Mouse (Mus musculus): Measurements from ENCODE around the gene Gm3336. TPM values are rescaled to one million over a fixed set of nuclear protein-coding genes. Genes with fewer than 3 reads are reported as not detected.

Gene Gm3336
- not detected for polyA plus RNA-seq (2014; fragmentation: Illumina TruSeq; extraction: RNeasy Lipid Tissue Mini Kit (QIAGEN cat#74804))

DNA sequence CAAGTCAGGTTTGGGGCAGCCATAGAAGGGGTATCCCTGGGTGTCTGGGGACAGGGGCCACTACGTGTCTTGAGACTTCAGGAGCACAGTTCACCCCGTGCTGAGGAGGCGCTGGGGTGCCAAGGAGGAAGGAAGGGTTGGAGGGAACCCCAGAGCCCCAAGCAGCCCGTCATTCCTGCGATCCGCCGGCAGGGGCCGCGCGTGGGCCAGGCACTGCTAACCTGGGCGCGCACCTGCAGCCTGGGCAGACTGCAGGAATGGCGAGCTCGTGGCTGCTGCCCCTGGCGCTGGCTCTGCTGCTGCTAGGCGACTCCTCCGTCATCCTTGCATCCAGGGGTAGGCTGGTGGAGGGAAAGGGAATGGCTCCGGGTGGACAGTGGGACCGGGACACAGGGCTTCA is at the start of gene Gm3336:
Gene Gm3336, plus strand, starts transcription at position 247 of the 400 bp plus-strand sequence.

DNA sequence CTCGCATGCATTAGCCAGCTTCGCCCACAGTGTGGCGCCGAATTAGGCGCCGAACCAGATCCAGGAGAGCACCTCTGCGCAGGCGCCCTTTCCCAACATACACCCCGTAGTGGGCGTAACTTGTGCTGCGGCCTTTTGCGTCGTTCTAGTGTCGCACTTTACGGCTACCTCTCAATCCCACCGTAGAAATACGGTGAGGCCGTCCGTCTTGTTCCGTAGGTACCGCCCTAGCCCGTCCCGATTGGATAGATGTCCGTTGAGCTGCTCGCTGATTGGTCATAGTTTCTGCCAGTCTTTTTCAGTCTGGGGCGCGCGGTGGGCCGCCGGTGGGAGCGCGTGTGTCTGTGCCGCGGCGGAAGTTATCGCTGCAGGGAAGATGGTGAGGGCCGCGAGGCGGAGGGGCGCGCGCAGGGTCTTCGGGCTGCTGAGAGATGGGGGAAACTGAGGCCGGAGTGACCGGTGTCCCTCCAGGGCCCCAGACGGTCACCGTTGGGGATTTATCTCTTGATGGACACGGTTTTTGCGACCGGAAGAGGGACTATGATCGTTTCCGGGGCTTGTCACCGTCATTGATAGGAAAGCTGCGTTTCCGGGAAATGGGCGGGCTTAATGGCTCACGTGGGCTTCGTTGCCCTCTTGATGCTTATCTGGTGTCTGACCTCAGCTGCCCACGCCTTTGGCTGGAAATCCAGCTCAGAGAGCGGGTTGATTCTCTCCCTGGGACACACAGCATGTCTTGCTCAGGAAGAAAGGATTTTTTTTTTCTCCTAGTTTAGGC is 45.1 kb upstream of the Gm3336 start, which contains the start of gene Lsm4:
Gene Lsm4, plus strand, starts transcription at position 170 of the 778 bp plus-strand sequence.

DNA sequence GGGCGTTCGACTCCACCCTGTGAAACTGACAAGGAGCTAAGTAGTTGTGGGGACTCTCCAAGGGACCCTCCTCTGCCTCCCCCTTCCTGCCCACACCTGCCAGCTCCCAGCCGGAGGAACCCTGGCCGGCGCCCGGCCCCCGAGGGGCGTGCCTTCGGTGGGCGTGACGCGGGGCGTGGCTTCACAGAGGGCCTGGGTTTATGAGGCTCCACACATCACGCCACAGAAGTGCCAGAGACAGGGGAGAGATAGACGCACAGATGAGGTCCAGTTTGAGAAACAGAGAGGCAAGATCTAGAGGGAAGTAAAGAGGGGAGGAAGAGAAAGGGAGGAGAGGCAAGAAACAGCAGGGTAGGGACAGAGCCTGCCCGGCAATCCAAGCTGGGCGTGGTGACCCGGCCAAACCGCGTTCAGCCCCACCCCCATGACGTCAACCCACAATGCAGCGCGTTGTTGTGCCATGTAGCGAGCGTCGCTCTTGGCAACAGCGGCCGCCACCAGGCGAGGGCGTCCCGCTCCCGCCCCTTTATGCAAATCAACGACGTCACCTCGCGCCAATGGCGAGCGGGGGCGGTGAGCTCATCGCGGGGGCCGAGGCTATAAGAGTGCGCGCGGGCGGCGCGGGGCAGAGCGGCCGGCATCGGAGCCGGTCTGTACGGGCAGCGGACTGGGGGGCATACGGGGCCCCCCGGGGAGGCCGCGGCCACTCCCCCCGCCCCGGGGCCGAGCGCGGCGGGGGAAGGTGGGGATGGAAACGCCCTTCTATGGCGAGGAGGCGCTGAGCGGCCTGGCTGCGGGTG is 19.8 kb upstream of the Gm3336 start, which contains the start of gene Jund:
Gene Jund, plus strand, starts transcription at position 640 of the 800 bp plus-strand sequence.

DNA sequence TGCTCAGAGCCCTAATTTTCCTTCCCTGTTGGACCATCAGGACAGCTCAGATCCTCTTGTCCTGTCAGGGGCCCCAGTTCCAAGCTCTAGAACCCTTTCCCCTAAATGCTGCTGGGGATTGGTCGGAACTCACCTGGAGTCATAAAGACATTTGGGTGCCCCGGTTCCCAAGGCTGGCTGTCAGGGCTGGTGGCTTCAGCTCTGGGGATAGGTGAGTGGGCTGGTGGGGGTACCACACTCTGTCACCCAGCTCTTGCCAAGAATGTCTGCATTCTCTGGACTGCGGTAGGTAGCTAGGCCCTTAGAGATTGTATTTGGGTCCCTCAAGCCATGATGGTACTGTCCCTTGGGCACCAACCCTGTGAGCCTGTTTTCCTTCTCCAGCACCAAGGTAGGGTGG is 15.1 kb upstream of the Gm3336 start, which contains the start of gene Iqcn:
Gene Iqcn, plus strand, starts transcription at position 171 of the 400 bp plus-strand sequence.

GRCm38 (mm10) chr8:70723486-70724210 is 5.3 kb downstream of the Gm3336 start, which contains the start of gene Pde4c:
Gene Pde4c, plus strand, starts transcription at chr8:70723720.

DNA sequence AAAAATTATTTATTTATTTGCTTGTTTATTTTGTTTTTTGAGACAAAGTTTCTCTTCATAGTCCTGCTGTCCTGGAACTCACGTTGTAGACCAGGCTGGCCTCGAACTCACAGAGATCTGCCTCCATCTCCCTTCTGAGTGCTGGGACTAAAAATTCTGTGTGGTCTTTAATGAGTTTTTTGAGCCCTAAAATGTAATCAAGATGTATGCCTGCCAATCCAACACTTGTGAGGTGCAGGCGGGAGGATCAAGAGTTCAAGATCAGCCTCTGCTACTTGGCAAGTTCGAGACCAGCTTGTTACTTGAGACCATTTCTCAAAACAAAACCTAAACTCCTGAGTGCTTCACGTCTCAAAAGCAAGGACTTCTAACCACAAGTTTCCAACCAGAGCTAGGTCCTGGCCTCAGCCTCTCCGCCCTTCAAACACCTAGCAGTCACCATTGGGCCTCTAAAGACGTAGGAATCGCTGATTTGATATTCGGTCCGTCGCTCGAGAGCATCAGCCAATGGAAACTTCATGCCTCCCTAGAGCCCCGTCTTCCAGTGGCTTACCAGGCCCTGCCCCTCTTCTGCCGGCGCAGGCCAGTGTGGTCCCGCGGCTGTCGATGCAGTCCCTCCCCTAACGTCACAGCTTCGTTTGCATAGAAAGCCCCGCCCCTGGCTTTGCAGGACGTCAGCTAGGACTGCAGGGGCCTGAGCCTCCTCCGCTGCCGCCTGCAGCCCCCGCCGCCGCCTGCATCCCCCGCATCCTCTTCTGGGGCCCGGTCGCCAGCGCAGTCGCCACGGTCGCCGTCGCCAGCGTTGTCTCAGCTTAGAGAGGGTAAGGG is 35.9 kb downstream of the Gm3336 start, which contains the start of gene Rab3a:
Gene Rab3a, plus strand, starts transcription at position 637 of the 828 bp plus-strand sequence.

DNA sequence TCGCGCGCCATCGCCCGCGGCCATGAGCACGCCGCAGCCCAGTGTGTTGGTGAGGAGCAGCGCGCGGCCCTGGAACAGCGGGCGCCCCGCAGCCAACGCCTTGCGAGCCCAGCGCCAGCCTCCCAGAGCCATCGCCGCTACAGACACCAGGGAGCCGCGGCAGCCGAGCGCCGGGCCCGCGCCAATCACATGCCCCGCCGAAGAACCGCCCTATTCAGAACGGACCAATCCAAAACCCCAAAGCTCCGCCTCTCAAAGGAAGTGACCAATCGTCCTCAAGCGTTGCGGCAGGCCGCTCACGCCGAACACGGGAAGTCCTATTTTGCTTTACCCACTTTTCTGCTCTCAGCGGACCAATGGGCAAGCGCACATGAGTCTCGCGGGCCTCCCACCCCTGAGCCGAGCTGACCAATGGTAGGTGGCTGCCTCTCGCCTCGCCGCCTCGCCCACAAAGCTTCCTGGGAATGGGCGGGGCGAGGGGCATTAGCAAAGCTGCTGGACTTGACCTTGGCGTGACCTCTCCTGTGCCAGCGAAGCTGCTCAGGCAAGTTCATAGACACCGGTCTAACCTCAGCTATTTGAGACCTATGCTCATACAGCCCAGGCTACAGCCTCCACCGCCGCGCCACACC is 42.5 kb downstream of the Gm3336 start, which contains the start of gene Mpv17l2:
Gene Mpv17l2, minus strand, starts transcription at position 172 of the 632 bp plus-strand sequence.

Other genes starting within 250 kb of the Gm3336 start
- 3.4 TPM for gene Klhl26, start 241.6 kb upstream of the Gm3336 start, polyA plus RNA-seq (2014; fragmentation: Illumina TruSeq; extraction: RNeasy Lipid Tissue Mini Kit (QIAGEN cat#74804))
- not detected for gene Tmem59l, start 231.2 kb upstream of the Gm3336 start, polyA plus RNA-seq (2014; fragmentation: Illumina TruSeq; extraction: RNeasy Lipid Tissue Mini Kit (QIAGEN cat#74804))
- gene Crlf1, start 225.4 kb upstream of the Gm3336 start, polyA plus RNA-seq (2014; fragmentation: Illumina TruSeq; extraction: RNeasy Lipid Tissue Mini Kit (QIAGEN cat#74804)): not detected
- gene Rex1bd, start 211.8 kb upstream of the Gm3336 start, polyA plus RNA-seq (2014; fragmentation: Illumina TruSeq; extraction: RNeasy Lipid Tissue Mini Kit (QIAGEN cat#74804)): 1.3 TPM
- gene Uba52, start 207.7 kb upstream of the Gm3336 start, polyA plus RNA-seq (2014; fragmentation: Illumina TruSeq; extraction: RNeasy Lipid Tissue Mini Kit (QIAGEN cat#74804)): 1.5 TPM
- gene Fkbp8, start 190.8 kb upstream of the Gm3336 start, polyA plus RNA-seq (2014; fragmentation: Illumina TruSeq; extraction: RNeasy Lipid Tissue Mini Kit (QIAGEN cat#74804)): 1.2 TPM
- 8.4 TPM for gene Kxd1, start 190.6 kb upstream of the Gm3336 start, polyA plus RNA-seq (2014; fragmentation: Illumina TruSeq; extraction: RNeasy Lipid Tissue Mini Kit (QIAGEN cat#74804))
- 0.74 TPM for gene Ell, start 179.1 kb upstream of the Gm3336 start, polyA plus RNA-seq (2014; fragmentation: Illumina TruSeq; extraction: RNeasy Lipid Tissue Mini Kit (QIAGEN cat#74804))
- 0.29 TPM for gene Isyna1, start 124.2 kb upstream of the Gm3336 start, polyA plus RNA-seq (2014; fragmentation: Illumina TruSeq; extraction: RNeasy Lipid Tissue Mini Kit (QIAGEN cat#74804))
- gene Ssbp4, start 109.7 kb upstream of the Gm3336 start, polyA plus RNA-seq (2014; fragmentation: Illumina TruSeq; extraction: RNeasy Lipid Tissue Mini Kit (QIAGEN cat#74804)): not detected
- gene Lrrc25, start 102.4 kb upstream of the Gm3336 start, polyA plus RNA-seq (2014; fragmentation: Illumina TruSeq; extraction: RNeasy Lipid Tissue Mini Kit (QIAGEN cat#74804)): not detected
- gene Gdf15, start 86.1 kb upstream of the Gm3336 start, polyA plus RNA-seq (2014; fragmentation: Illumina TruSeq; extraction: RNeasy Lipid Tissue Mini Kit (QIAGEN cat#74804)): not detected
- gene Pgpep1, start 58.2 kb upstream of the Gm3336 start, polyA plus RNA-seq (2014; fragmentation: Illumina TruSeq; extraction: RNeasy Lipid Tissue Mini Kit (QIAGEN cat#74804)): 17.5 TPM
- gene Lsm4, start 45.3 kb upstream of the Gm3336 start, polyA plus RNA-seq (2014; fragmentation: Illumina TruSeq; extraction: RNeasy Lipid Tissue Mini Kit (QIAGEN cat#74804)): not detected
- gene Jund, start 19.6 kb upstream of the Gm3336 start, polyA plus RNA-seq (2014; fragmentation: Illumina TruSeq; extraction: RNeasy Lipid Tissue Mini Kit (QIAGEN cat#74804)): 20.4 TPM
- not detected for gene Iqcn, start 15.1 kb upstream of the Gm3336 start, polyA plus RNA-seq (2014; fragmentation: Illumina TruSeq; extraction: RNeasy Lipid Tissue Mini Kit (QIAGEN cat#74804))
- gene Pde4c, start 5.2 kb downstream of the Gm3336 start, polyA plus RNA-seq (2014; fragmentation: Illumina TruSeq; extraction: RNeasy Lipid Tissue Mini Kit (QIAGEN cat#74804)): not detected
- 2.5 TPM for gene Rab3a, start 36.1 kb downstream of the Gm3336 start, polyA plus RNA-seq (2014; fragmentation: Illumina TruSeq; extraction: RNeasy Lipid Tissue Mini Kit (QIAGEN cat#74804))
- gene Mpv17l2, start 42.4 kb downstream of the Gm3336 start, polyA plus RNA-seq (2014; fragmentation: Illumina TruSeq; extraction: RNeasy Lipid Tissue Mini Kit (QIAGEN cat#74804)): not detected
- gene Pik3r2, start 58.2 kb downstream of the Gm3336 start, polyA plus RNA-seq (2014; fragmentation: Illumina TruSeq; extraction: RNeasy Lipid Tissue Mini Kit (QIAGEN cat#74804)): 1.7 TPM
- 2.1 TPM for gene Mast3, start 86.5 kb downstream of the Gm3336 start, polyA plus RNA-seq (2014; fragmentation: Illumina TruSeq; extraction: RNeasy Lipid Tissue Mini Kit (QIAGEN cat#74804))
- not detected for gene Il12rb1, start 89.9 kb downstream of the Gm3336 start, polyA plus RNA-seq (2014; fragmentation: Illumina TruSeq; extraction: RNeasy Lipid Tissue Mini Kit (QIAGEN cat#74804))
- gene Arrdc2, start 121.2 kb downstream of the Gm3336 start, polyA plus RNA-seq (2014; fragmentation: Illumina TruSeq; extraction: RNeasy Lipid Tissue Mini Kit (QIAGEN cat#74804)): 1.1 TPM
- gene Kcnn1, start 144.7 kb downstream of the Gm3336 start, polyA plus RNA-seq (2014; fragmentation: Illumina TruSeq; extraction: RNeasy Lipid Tissue Mini Kit (QIAGEN cat#74804)): 0.26 TPM
- not detected for gene Ccdc124, start 155.4 kb downstream of the Gm3336 start, polyA plus RNA-seq (2014; fragmentation: Illumina TruSeq; extraction: RNeasy Lipid Tissue Mini Kit (QIAGEN cat#74804))
- not detected for gene Slc5a5, start 174.2 kb downstream of the Gm3336 start, polyA plus RNA-seq (2014; fragmentation: Illumina TruSeq; extraction: RNeasy Lipid Tissue Mini Kit (QIAGEN cat#74804))
- 39.0 TPM for gene Rpl18a, start 178.9 kb downstream of the Gm3336 start, polyA plus RNA-seq (2014; fragmentation: Illumina TruSeq; extraction: RNeasy Lipid Tissue Mini Kit (QIAGEN cat#74804))
- 2.4 TPM for gene Map1s, start 187.4 kb downstream of the Gm3336 start, polyA plus RNA-seq (2014; fragmentation: Illumina TruSeq; extraction: RNeasy Lipid Tissue Mini Kit (QIAGEN cat#74804))

Measured in ovary, adult 10 weeks (tissue).